ENCODE assay signal across 8 mouse cellular contexts in the genomic region with DNA sequence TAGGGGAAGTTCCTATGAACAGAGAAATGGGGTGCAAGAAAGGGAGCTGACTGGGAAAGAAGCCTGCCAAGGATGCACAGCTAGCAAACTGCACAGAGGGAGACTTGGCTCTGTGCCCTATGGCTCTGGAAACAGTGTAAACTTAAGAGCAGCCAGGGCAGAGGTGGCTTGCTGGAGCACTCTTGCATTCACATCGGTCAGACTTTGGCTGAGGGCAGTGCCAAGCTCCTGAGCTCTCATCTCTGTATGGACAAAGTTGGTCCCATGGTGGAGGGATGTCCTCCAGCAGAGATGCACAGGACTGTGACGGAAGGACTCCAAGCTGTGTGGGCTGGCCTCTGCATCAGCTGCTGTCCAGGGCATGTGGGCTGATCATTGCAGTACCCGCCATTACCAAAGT. TPM values are rescaled to one million over a fixed set of nuclear protein-coding genes. Genes with fewer than 3 reads are reported as not detected.
DNase-seq lines count a peak whose midpoint lies in the region; ATAC-seq and TF ChIP-seq lines count a peak whose summit lies in the region.

No protein-coding gene starts in this region.

- H3K4me2 ChIP-seq in heart, embryonic 14.5 days (ENCODE audit: low read length), result no peak overlapping the region

- no peaks in the 10 kb centered on the region for H3K27me3 ChIP-seq in heart, embryonic 14.5 days (ENCODE audit: control insufficient read depth, insufficient read depth, low read length)

- H3K4me3 ChIP-seq in heart, embryonic 14.5 days (ENCODE audit: control insufficient read depth in 1 of 2, insufficient read depth in 1 of 2, low read depth in 1 of 2, low read length in 2 of 2), result no peak overlapping the region
- H3K4me3 ChIP-seq in lung, adult 2 months (replicated peaks; ENCODE audit: extremely low read depth, low read depth, low read length), result no peak overlapping the region

- peak; percentile 13 to 17 for DNase-seq in frontal cortex, postnatal 36 days (ENCODE audit: low spot score in 2 of 2)
- no peak for DNase-seq in frontal cortex, postnatal 25 days (ENCODE audit: low spot score in 2 of 2)
- DNase-seq in 3T3-L1 (ENCODE audit: low read depth, low spot score), result peak; percentile 79
- peak; percentile 54 for DNase-seq in lung, adult 2 months
- no peak for DNase-seq in retina, embryonic 14.5 days (ENCODE audit: low spot score)
- DNase-seq in layer of hippocampus, adult 11-12 months (ENCODE audit: low spot score), result no peak
- DNase-seq in cerebellum, postnatal 36 days, result no peak

- 0 out of 4 replicates have a peak overlapping the region, but pooled peaks of 1 of the 2 experiments have one; percentile 4 for H3K27ac ChIP-seq in heart, embryonic 14.5 days (replicated peaks in 1 of 2; ENCODE audit: control insufficient read depth in 1 of 2, insufficient read depth in 1 of 2, low read depth in 2 of 2, low read length in 2 of 2)

- no peak for TF ChIP-seq POLR2A in lung, adult 2 months (IDR thresholded peaks at IDR 0.05; ENCODE audit: borderline replicate concordance, extremely low read depth, low read depth, low read length)

- no peak for TF ChIP-seq CTCF in lung, adult 2 months (IDR thresholded peaks at IDR 0.05; ENCODE audit: insufficient read depth, low read length)

- no peaks in the 10 kb centered on the region for H3K9me3 ChIP-seq in heart, embryonic 14.5 days (ENCODE audit: control insufficient read depth, low read length)

- H3K36me3 ChIP-seq in heart, embryonic 14.5 days (ENCODE audit: control insufficient read depth, insufficient read depth, low read length), result no peaks in the 10 kb centered on the region

- ATAC-seq in heart, embryonic 14.5 days (ENCODE audit: insufficient number of reproducible peaks, insufficient read depth, low FRiP score, low read depth), result 0 out of 2 replicates have a peak, but pooled peaks have one; percentile 15

- H3K4me1 ChIP-seq in heart, embryonic 14.5 days (ENCODE audit: control insufficient read depth in 2 of 2, insufficient read depth in 2 of 2, low read length in 2 of 2), result peaks cover 8 to 15% of the 10 kb centered on the region in 2 experiments
- peaks cover 8% of the 10 kb centered on the region for H3K4me1 ChIP-seq in lung, adult 2 months (ENCODE audit: control insufficient read depth, insufficient read depth, low read length)

- WGBS in heart, embryonic 14.5 days, result 50% methylated on average over 3 of the region's 3 CpGs
- WGBS in lung, adult 2 months, result 48% methylated on average over 3 of the region's 3 CpGs

- H3K9ac ChIP-seq in heart, embryonic 14.5 days (ENCODE audit: low read length), result no peak overlapping the region

RNA-seq across cellular contexts. Expression of a gene that starts 8.5 kb away (rescaled TPM):
- polyA plus RNA-seq in heart, embryonic 14.5 days (2014; fragmentation: Nextera tagmentation; extraction: Ambion mirVana), result 18.9 and 20.8 TPM in 2 replicates
- 37.4 and 44.3 TPM in 2 replicates for polyA plus RNA-seq in lung, adult 2 months (2012; rRNA removed)

Comparison
In these comparisons a context has a peak if more than half of its experiments do, and no peak if none do; other contexts are left out.
1. DNase-seq: peak in frontal cortex, postnatal 36 days (2 of 2), 3T3-L1 (single experiment) and lung, adult 2 months (single experiment); none in frontal cortex, postnatal 25 days (0 of 2), retina, embryonic 14.5 days (single experiment), layer of hippocampus, adult 11-12 months (single experiment) and cerebellum, postnatal 36 days (0 of 2).